Mouse (Mus musculus) C2C12 (cell line): Measurements from ENCODE around the gene 1700123O20Rik. TPM values are rescaled to one million over a fixed set of nuclear protein-coding genes. Genes with fewer than 3 reads are reported as not detected.

Experiments
- H3K27me3 ChIP-seq: one replicate; pipeline ENCODE4 v1.6.1; 2011; ENCODE audit not compliant: control insufficient read depth, insufficient read depth, insufficient read length
- H3K36me3 ChIP-seq: one replicate; pipeline ENCODE4 v1.6.1; 2011; ENCODE audit not compliant: control insufficient read depth, insufficient read depth
- H3K4me3 ChIP-seq: one replicate; pipeline ENCODE4 v1.5.1; 2011; ENCODE audit warnings: mild to moderate bottlenecking, control low read depth; ENCODE audit not compliant: poor library complexity, insufficient read depth, severe bottlenecking
- H3K79me2 ChIP-seq: one replicate; pipeline ENCODE4 v1.6.1; 2011; ENCODE audit not compliant: control insufficient read depth, insufficient read depth
- H3K79me3 ChIP-seq: one replicate; pipeline ENCODE4 v1.6.1; 2011; ENCODE audit warnings: low read depth, control low read depth
- H3ac ChIP-seq: one replicate; pipeline ENCODE3; 2011; ENCODE audit warnings: low read depth; ENCODE audit not compliant: control insufficient read depth, insufficient read length
- CEBPB ChIP-seq: IDR thresholded peaks from one replicate; pipeline ENCODE4 v1.6.1; 2011; ENCODE audit warnings: low read depth, mild to moderate bottlenecking, control low read depth, moderate library complexity
- CTCF ChIP-seq: IDR thresholded peaks from one replicate; pipeline ENCODE4 v1.5.1; 2011; ENCODE audit not compliant: control insufficient read depth, insufficient read depth, insufficient read length
- FOSL1 ChIP-seq: IDR thresholded peaks from one replicate; pipeline ENCODE4 v1.8.0; 2011; ENCODE audit warnings: mild to moderate bottlenecking, low read length; ENCODE audit not compliant: poor library complexity, insufficient read depth, severe bottlenecking
- MAX ChIP-seq: IDR thresholded peaks from one replicate; pipeline ENCODE4 v1.6.1; 2011; ENCODE audit warnings: mild to moderate bottlenecking, control low read depth
- MYOD1 ChIP-seq: IDR thresholded peaks from one replicate; pipeline ENCODE4 v1.6.1; 2011; ENCODE audit warnings: low read depth; ENCODE audit not compliant: control insufficient read depth, insufficient read length
- MYOG ChIP-seq: IDR thresholded peaks from one replicate; pipeline ENCODE4 v1.6.1; 2011; ENCODE audit not compliant: control insufficient read depth, insufficient read length; ENCODE audit errors: extremely low read depth
- USF1 ChIP-seq: IDR thresholded peaks from one replicate; pipeline ENCODE4 v1.6.1; 2011; ENCODE audit warnings: low read depth, mild to moderate bottlenecking, control low read depth, moderate library complexity
- microRNA-seq: library from miRNA; unstranded; fragments of <30 nt; microRNA quantifications from one replicate; pipeline ENCODE4, GENCODE M21; 2019; ENCODE audit warnings: borderline microRNAs expressed
- polyA plus RNA-seq: library from polyadenylated mRNA; unstranded; fragments of >200 nt; fragmentation: generic; extraction: Trizol; gene quantifications from one replicate; pipeline ENCODE4 v1.2.1, GENCODE M21; 2012; ENCODE audit warnings: missing spikeins

1700123O20Rik gene
- polyA plus RNA-seq, 1 experiment = 40.0 TPM

DNA sequence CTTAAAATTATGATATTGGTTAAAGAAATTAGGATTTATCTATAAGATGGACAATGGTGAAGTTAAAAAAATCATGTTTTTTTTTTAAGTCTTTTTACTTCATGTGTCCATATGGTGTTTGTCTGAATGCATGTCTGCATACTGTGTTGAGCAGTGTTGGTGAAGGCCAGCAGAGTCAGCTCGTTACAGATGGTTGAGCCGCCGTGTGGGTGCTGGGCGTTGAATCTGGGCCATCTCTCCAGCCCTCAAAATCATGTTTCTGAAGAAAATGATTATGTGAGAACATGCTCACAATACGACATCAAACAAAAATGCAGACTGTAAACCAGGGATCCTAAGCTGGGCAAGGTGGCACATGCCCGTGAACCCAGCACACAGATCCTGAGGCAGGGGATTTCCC is 44.3 kb downstream of the 1700123O20Rik start:
- Histone ChIP-seq H3K4me3 (no peak overlapping the region), H3K79me3 (no peaks in the 10 kb centered on the region), H3K36me3 (no peaks in the 10 kb centered on the region), H3K79me2 (no peaks in the 10 kb centered on the region), H3ac (no peak overlapping the region), H3K27me3 (peaks cover 62% of the 10 kb centered on the region)
- no peak for TF ChIP-seq CEBPB

DNA sequence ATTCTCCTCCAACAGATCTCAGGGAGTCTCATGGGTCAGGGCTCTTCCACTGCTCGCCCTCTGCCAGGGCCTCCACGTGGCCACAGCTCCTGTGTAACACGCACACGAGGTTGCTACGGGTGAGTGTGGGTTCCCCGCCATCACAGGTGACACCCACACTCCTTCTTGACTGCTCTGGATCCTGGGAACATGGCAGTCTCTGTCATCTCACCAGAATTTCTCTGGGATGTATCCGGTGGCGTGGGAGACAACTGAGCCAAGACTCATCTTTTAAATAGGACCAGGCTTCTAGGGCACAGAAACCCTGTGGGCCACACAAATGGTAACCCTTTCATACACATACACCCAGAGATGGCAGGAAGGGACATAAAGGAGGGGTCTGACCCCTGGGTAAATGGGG is 46.2 kb downstream of the 1700123O20Rik start:
- Histone ChIP-seq H3ac (no peak overlapping the region), H3K79me3 (no peaks in the 10 kb centered on the region), H3K27me3 (peaks cover 78% of the 10 kb centered on the region), H3K79me2 (no peaks in the 10 kb centered on the region), H3K36me3 (no peaks in the 10 kb centered on the region), H3K4me3 (no peak overlapping the region)
- no peak for TF ChIP-seq MYOG
- TF ChIP-seq MYOD1 = no peak
- TF ChIP-seq FOSL1 = no peak
- no peak for TF ChIP-seq MAX
- TF ChIP-seq CEBPB = no peak
- no peak for TF ChIP-seq CTCF
- no peak for TF ChIP-seq USF1

DNA sequence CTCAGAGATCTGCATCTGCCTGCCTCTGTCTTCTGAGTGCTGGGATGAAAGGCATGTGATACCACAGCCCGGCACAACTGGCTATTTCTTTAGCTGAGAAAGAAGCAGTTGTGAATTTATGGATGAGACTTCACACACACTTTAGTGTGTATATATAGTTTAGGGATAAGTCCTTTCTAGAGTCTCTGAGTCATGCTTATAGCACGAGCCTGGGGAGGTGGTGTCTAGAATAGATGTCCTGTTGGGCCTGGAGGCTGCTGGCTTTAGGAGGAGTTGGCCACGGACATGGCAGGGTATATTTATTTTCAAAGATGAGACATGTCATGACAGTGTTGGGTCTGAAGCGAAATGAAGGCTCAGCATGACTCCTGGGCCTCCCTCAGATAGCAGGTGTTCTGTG is 48.0 kb downstream of the 1700123O20Rik start:
- Histone ChIP-seq H3K27me3 (peaks cover 86% of the 10 kb centered on the region), H3ac (no peak overlapping the region), H3K79me2 (no peaks in the 10 kb centered on the region), H3K79me3 (no peaks in the 10 kb centered on the region), H3K36me3 (no peaks in the 10 kb centered on the region), H3K4me3 (no peak overlapping the region)
- TF ChIP-seq MAX (no peak), CTCF (no peak), FOSL1 (no peak)

DNA sequence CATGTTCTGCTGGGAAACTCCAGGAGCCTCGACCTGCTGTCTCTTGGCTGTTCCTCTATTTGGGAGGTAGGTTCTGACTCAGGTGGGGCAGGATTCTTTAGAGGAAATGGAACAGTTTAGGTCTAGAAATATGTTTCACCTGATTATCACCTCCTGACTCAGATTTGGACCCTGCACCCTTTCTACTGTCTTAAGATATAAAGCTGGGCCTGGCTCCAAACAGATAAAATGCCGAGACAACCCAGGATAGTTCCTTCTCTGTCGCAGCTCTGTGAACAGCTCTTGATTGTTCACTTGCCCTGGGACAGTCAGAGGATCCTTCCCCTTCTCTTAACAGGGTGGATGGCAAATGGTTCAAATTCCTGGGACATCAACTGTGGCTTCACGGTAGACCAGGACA is 49.2 kb downstream of the 1700123O20Rik start:
- peaks cover 75% of the 10 kb centered on the region for H3K27me3 ChIP-seq
- no peaks in the 10 kb centered on the region for H3K36me3 ChIP-seq
- H3ac ChIP-seq = no peak overlapping the region
- TF ChIP-seq FOSL1 (no peak), USF1 (no peak), MAX (no peak), MYOG (no peak), CEBPB (no peak), CTCF (no peak), MYOD1 (no peak)
- H3K4me3 ChIP-seq = no peak overlapping the region
- no peaks in the 10 kb centered on the region for H3K79me3 ChIP-seq
- no peaks in the 10 kb centered on the region for H3K79me2 ChIP-seq

DNA sequence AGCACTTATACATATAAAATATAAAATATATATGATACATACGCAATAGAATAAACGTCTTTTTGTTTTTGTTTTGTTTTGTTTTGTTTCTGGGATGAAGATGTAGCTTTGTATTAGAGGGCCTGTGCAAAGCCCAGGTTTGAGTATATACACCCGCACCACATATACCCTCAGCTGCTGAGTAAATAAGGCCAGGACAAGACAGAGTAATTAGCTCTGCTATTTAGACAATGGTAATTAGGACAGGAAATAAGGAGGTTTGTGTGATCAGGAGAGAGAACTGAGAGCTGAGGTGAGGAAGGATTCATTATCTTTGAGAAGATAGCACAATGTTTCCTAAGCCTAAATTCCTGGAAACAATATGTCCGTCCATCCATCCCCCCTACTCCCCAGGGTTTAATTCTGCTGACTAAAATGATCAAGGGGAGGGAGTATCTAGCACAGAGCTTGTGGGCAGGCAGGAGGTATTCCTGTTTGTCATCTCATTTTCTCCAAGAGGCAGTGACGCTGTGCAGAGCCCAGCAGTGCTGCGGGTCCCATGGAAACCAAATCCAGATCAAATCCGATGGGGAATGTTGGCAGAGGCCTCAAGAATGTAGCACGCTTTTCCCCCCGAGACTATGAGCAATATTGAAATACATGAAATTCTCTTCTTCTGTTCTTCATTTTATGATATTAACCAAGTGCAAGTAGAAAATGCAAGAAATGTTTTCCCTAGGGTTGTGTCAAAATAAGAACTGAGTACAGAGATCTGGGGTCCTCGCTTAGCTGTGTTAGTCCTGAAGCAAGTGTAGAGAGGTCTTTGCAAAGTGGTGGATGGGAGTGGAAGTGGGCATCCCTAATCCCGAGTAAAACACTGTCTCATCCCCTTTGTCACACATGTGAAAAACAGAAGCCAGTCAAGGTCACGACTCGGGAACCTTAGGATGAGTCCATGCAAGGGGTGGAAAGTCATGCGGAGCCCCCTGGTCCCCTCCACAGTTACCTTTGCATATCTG is 50.8 kb downstream of the 1700123O20Rik start:
- no peak for TF ChIP-seq CTCF
- no peak for TF ChIP-seq MAX
- no peak for TF ChIP-seq FOSL1
- no peak for TF ChIP-seq CEBPB
- TF ChIP-seq USF1 = no peak
- TF ChIP-seq MYOD1 = no peak
- no peak for TF ChIP-seq MYOG
- Histone ChIP-seq H3ac (no peak overlapping the region), H3K36me3 (no peaks in the 10 kb centered on the region), H3K79me3 (no peaks in the 10 kb centered on the region), H3K79me2 (no peaks in the 10 kb centered on the region), H3K27me3 (peaks cover 66% of the 10 kb centered on the region), H3K4me3 (no peak overlapping the region)

- H3ac ChIP-seq = no peak overlapping the region
- no peaks in the 10 kb centered on the region for H3K79me3 ChIP-seq
- TF ChIP-seq MYOG (no peak), CTCF (no peak), CEBPB (no peak), MAX (no peak), USF1 (no peak), MYOD1 (no peak), FOSL1 (no peak)
- H3K27me3 ChIP-seq = peaks cover 65% of the 10 kb centered on the region
- no peak overlapping the region for H3K4me3 ChIP-seq
- H3K36me3 ChIP-seq = no peaks in the 10 kb centered on the region
- H3K79me2 ChIP-seq = no peaks in the 10 kb centered on the region
These were observed 51.6 kb downstream of the 1700123O20Rik start for GRCm38 (mm10) chr14:54737634-54738033.

Small RNA genes lying within 50 kb of the gene (microRNA-seq; reads per million reads assigned to microRNA genes)
- gene Mir6948 = 0.28 reads per million

Other genes starting within 250 kb of the 1700123O20Rik start
- gene Lrp10, start 222.1 kb upstream of the 1700123O20Rik start, polyA plus RNA-seq = 72.8 TPM
- 0.56 TPM for gene Rem2, start 210.1 kb upstream of the 1700123O20Rik start, polyA plus RNA-seq
- gene Prmt5, start 168.7 kb upstream of the 1700123O20Rik start, polyA plus RNA-seq = 174 TPM
- 30.0 TPM for gene Haus4, start 131.6 kb upstream of the 1700123O20Rik start, polyA plus RNA-seq
- gene Ajuba, start 108.7 kb upstream of the 1700123O20Rik start, polyA plus RNA-seq = 50.7 TPM
- gene 4931414P19Rik, start 80.2 kb upstream of the 1700123O20Rik start, polyA plus RNA-seq = 6.0 TPM
- 469 TPM for gene Psmb5, start 68.2 kb upstream of the 1700123O20Rik start, polyA plus RNA-seq
- 0.01 TPM for gene Psmb11, start 64.8 kb upstream of the 1700123O20Rik start, polyA plus RNA-seq
- not detected for gene Gm17606, start 45.3 kb upstream of the 1700123O20Rik start, polyA plus RNA-seq
- gene Cdh24, start 44.9 kb upstream of the 1700123O20Rik start, polyA plus RNA-seq = 4.6 TPM
- gene Acin1, start 715 bp downstream of the 1700123O20Rik start, polyA plus RNA-seq = 107 TPM
- not detected for gene Gm29776, start 12.6 kb downstream of the 1700123O20Rik start, polyA plus RNA-seq
- not detected for gene Cebpe, start 26.0 kb downstream of the 1700123O20Rik start, polyA plus RNA-seq
- not detected for gene Slc7a8, start 95.7 kb downstream of the 1700123O20Rik start, polyA plus RNA-seq
- not detected for gene Rnf212b, start 127.9 kb downstream of the 1700123O20Rik start, polyA plus RNA-seq
- gene Homez, start 184.7 kb downstream of the 1700123O20Rik start, polyA plus RNA-seq = 1.3 TPM
- 1.1 TPM for gene Ppp1r3e, start 191.3 kb downstream of the 1700123O20Rik start, polyA plus RNA-seq
- 16.5 TPM for gene Bcl2l2, start 197.2 kb downstream of the 1700123O20Rik start, polyA plus RNA-seq
- gene Gm20521, start 197.2 kb downstream of the 1700123O20Rik start, polyA plus RNA-seq = 0.49 TPM
- 146 TPM for gene Pabpn1, start 206.3 kb downstream of the 1700123O20Rik start, polyA plus RNA-seq
- gene Slc22a17, start 226.9 kb downstream of the 1700123O20Rik start, polyA plus RNA-seq = 0.27 TPM
- gene Efs, start 239.9 kb downstream of the 1700123O20Rik start, polyA plus RNA-seq = 0.16 TPM
- gene Il25, start 246.5 kb downstream of the 1700123O20Rik start, polyA plus RNA-seq = not detected